Mouse (Mus musculus): ENCODE measurements around the gene Gm5741.
"Not testable (repeated sequence)": the region's sequence is repeated elsewhere in the genome, so short reads cannot be mapped to it uniquely, and the experiment has no call there.

The Gm5741 gene

DNA sequence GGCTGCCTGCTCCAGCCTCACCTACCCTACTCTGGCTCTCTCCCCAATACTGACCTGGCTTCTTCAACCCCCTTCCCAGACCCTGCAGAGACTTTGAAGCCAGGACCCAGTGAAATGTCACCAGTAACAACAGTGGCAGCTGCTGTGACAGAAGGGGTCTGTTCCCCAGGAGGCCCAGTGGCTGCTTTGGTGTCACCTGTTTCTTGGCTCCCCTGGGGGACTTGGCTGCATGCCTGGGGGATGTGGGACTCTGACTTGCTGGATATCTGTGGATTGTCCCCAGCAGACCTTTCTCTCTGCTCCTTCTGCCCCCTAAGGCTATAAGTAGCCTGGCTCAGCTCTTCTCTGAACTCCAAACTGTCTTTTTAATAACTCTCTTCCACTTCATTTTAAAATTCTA, at the start of gene Gm5741:
Gene Gm5741 (minus strand): TSS at position 1 of the 400 bp plus-strand sequence.
- no peak for DNase-seq

DNA sequence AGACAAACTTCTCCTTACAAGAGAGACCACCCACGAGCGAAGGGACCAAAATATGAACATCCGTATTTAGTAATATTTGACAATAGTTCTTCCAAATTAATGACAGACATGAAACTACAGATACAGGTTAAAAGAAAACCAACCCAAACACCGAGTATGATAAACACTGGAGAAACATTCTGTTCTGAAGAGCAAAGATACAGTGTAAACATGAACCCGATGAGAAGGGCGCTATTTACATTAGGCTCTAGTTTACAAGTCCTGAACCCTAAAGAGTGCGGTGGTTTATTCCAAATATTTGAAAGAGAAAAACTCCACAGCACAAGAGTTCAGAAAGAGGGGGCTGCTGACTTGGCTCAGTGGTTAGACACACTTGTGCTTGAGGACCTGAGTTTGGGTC, 49.2 kb upstream of the Gm5741 start:
- DNase-seq = no peak

DNA sequence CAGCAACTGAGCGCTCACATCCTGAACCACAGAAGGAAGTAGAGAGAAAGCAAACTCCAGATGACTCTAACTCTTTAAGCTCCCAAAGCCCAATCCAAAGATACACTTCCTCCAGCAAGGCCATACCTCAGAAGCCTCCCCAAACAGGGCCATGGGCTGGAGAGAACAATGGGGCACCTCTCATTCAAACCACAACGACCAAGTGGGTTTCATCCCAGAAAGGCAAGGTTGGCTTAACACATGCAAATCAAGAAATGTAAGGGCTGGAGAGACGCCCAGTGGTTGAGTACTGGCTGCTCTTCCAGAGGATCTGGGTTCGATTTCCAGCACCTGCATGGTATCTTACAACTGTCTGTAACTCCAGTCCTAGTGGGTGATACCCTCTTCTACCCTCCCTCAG, 47.7 kb upstream of the Gm5741 start:
- DNase-seq = no peak

DNA sequence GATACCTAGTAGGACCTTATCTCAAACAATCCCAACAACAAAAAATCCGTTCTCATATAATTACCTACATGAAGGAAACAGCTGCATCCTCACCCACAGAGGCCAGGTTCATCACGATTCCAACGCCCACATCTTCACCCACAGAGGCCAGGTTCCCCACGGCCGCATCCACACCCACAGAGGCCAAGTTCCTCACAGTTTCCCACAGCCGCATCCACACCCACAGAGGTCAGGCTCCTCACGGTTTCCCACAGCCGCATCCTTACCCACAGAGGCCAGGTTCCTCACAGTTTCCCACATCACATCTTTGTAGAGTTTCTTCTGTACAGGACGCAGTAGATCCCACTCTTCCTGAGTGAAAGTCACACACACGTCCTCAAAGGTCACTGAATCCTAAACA, 45.5 kb upstream of the Gm5741 start:
- DNase-seq = no peak

DNA sequence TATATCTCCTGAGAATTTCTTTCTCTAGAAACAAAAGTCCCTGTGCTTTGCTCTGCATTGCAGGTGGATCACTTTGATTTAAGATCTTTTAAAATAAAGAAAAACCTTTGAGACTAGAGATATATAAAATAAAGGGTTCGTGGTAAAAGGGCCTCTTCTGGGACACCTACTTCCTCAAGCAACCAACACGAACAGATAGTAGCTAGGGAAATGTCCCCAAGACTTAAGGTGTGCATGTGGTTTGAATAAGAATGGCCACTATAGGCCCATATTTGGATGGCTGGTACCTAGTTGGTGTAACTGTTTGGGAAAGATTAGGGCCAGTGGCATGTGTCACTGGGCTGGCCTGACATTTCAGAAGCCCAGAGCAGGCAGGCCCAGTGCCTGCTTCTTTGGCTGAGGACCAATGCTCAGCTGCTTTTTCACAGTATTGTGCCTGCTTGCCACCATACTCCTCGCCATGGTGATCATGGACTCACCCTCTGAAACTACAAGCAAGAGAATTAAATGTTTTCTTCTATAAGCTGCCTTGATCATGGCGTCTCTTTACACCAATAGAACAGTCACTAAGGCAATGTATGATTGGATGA, 32.4 kb upstream of the Gm5741 start:
- DNase-seq = no peak

DNA sequence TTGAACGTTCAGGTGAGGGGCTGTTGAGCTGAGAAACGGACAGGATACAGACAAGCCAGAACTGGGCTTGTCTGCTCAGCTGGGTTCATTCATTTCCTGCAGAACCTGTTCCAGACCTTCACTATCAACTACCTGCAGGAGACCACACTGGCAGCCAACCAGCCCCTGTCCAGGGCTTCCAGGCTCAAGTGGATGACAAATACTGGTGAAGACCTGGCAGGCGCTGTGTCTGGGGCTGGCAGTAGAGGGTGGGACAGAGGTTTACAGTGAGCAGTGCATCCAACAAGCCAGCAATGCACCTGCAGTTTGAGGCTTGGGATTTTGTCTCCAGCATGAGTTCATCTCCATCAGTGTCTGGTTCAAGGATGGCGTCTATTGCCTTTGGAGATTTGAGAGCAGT, 29.1 kb upstream of the Gm5741 start:
- no peak for DNase-seq

DNA sequence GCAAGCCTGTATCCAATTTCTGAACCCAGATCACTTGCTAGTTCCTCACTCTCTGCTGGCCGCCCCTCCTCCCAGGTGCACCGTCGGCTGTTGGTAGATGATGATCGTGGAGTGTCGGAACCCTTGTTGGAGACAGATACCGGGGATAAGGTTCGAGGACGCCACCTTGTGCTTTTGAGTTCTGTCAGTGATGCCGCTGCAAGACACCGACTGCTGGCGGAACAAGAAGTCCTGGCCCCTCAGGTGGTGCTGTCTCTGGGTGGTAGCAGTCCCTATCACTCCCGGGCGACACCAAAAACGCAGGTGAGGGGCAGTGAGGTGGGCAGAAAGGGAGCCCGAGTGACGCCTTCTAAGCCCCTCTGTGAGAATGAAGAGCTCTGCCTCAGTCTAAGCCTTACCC, 28.4 kb upstream of the Gm5741 start:
- DNase-seq = no peak

DNA sequence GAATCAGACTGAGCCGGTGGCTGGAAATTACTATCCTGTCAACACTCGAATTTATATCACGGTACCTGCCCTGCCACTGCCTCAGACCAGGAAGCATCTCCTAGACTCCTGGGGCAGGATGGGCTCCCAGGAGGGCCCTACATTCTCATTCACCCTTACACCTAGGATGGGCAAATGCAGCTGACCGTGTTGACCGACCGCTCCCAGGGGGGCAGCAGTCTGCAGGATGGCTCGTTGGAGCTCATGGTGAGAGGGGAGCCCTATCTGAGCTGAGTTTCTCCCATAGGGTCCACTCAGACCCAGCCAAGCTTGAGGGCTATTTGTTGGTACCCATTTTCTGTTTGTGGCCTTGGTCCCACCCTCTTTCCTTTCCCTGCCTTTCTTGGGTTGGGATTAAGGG, 27.8 kb upstream of the Gm5741 start:
- no peak for DNase-seq

DNA sequence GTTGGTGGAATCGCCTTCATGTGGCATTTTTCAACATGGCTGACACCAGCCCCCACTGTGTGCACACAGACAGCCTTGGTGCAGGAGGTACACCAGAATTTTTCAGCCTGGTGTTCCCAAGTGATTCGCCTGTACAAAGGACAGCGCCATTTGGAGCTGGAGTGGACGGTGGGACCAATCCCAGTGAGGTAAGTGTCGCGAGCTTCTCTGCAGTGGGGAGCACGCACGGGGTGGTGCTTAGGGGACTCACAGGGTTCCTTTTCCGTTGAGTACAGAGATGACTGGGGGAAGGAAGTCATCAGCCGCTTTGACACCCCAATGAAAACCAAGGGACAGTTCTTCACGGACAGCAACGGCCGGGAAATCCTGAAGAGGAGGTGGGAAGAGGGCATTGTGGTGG, 27.3 kb upstream of the Gm5741 start:
- no peak for DNase-seq

DNA sequence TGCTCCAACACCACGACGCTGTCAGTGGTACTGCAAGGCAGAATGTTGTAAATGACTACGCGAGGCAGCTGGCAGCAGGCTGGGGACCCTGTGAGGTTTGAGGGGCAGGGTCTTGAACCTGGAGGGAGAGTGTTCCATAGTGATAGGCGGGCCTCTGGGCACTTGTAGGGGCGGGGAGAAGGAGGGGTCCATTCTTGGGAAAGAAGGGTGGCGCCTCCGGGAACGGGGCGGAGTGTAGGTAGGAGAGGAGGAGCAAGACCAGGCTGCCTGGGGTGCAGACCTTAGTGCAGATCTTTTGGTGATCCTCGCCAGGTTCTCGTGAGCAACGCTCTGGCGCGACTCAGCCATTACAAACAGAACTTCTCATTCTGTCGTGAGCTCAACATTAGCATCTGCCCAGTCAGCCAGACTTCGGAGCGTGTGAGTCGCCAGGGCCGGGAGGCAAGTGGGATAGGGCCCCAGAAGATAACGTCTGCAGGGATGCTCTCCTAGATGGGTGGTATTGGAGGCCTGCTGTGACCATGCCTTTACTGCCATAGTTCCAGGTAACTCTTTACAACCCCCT, 23.8 kb upstream of the Gm5741 start:
- no peak for DNase-seq

DNA sequence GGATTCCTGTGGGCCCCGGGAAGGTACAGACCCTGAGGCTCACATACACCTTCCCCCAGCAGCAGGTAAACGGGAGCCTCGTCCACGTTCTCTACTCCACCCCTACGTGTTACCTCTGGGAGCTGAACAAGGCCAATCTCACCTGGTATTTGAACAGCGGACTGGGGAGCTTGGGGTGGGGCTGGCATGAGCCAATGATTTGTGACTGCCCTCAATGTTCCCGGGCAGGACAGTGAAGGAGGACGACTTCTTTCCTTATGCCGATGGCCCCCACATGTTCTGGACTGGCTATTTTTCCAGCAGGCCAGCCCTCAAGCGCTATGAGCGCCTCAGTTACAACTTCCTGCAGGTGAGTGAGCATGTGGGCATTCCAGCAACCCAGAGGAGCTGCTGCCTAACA, 23.1 kb upstream of the Gm5741 start:
- no peak for DNase-seq

DNA sequence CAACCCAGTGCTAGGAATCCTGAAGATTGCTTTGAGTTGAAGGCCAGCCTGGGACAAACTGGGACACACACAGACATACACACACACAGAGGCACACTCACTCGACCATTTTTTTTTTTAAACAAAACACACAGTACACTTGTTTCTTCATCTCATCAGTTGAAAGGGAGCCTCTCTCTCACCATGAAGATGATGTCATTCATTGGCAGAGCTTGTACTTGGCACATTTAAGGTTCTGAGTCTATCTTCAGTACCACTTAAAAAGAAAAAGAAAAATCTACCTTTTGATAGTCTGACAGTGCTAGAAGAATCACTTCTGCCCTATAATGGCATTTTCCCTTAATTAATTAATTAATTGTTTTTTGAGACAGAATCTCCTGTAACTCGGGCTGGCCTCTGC, 21.0 kb upstream of the Gm5741 start:
- no peak for DNase-seq

DNA sequence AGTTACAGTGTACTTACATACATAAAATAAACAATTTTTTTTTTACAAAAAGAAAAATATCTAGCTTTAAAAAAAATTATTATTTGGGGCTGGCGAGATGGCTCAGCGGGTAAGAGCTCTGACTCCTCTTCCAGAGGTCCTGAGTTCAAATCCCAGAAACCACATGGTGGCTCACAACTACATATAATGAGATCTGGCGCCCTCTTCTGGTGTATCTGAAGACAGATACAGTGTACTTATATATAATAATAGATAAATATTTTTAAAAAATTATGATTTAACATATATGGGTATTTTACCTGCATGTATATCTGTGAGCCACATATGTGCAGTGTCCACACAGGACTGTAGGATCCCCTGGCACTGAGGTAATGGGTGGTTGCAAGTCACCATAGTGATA, 18.5 kb upstream of the Gm5741 start:
- no peak for DNase-seq

DNA sequence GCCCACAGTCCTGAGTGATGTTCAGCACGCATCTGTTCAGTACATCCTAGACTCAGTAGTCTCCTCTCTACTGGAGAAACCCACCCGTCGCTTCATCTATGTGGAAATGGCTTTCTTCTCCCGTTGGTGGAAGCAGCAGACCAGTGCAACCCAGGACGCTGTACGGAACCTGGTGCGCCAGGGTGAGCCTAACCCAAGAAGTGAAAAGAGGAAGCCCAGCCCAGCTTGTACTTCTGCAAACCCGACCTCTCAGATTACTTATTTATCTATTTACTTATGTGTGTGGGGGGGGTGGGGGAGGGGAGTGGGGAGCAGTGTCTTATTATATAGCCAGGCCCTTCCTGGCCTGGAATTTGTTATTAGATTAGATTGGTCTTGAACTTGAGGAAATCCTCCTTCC, 16.9 kb upstream of the Gm5741 start:
- DNase-seq = no peak

DNA sequence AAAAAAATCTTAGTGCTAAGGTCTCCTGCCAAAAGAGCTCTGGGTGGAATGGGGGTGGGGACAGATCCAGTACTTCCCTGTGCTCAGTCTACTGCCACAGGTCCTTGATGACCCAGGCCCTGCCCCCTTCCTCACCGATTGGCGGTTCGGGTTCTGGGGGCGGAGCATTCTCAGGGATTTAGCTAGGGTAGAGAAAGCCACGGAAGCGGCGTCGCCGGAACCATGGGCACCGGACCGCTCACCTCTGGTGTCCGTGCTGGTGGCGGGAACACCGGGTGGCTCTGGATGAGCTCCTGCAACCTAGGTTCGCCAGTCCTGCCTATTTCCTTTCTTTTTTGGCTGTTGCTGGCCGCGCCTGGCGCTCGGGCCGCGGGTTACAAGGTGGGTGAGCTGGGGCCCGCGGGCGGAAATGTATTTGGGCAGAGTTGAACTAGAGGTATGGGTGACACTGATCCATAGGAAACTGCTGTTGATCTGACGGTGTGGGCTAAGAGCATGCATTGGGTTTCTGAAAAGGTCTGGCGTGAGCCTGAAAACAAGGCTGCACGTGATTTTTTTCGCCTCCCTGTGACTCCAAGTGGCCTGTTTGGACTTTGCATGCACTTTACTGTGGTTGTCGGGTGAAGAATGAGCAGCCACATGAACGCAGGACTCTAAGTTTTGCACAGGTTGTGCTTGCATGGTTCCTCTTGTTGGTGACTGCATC, 15.5 kb upstream of the Gm5741 start, which contains the start of gene Man2b1:
Gene Man2b1 (plus strand): TSS at position 163 of the 706 bp plus-strand sequence.
- peak; percentile 88 for DNase-seq

DNA sequence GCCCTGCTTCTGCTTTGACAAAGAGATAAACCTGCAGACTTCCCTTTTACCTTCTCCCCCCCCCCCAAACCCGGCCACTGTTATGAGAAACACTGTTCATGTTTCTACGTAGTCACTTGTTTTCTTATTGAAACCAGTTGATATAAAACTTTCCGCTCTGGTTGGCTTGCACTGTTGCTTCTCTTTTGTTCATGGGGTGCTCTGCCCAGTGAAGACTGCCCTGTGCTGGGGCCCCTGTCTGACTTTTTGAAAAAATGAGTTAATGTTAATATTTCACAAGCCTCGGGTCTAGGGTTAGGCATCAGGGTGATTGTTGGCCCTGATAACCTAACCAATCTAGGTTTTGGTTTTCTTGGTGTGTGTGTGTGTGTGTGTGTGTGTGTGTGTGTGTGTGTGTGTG, 14.4 kb upstream of the Gm5741 start:
- DNase-seq = not testable (repeated sequence)

DNA sequence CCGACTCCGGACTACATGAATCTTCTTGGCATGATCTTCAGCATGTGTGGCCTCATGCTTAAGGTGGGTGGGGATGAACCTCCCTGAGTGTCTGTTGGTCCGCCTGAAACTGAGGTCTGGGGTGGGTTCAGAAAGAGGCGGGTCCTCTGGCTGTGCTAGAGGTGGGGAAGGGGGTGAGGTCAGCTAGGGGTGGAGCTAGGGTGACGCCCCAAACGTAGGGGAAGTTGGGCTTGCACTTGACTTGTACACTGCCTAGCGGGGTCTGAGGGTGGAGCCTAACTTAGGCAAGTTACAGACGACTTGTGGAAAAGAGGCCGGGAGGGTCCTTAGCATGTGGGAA, 13.4 kb upstream of the Gm5741 start, which contains the start of gene Wdr83:
Gene Wdr83 (minus strand): TSS at position 91 of the 340 bp plus-strand sequence.
- DNase-seq = no peak

DNA sequence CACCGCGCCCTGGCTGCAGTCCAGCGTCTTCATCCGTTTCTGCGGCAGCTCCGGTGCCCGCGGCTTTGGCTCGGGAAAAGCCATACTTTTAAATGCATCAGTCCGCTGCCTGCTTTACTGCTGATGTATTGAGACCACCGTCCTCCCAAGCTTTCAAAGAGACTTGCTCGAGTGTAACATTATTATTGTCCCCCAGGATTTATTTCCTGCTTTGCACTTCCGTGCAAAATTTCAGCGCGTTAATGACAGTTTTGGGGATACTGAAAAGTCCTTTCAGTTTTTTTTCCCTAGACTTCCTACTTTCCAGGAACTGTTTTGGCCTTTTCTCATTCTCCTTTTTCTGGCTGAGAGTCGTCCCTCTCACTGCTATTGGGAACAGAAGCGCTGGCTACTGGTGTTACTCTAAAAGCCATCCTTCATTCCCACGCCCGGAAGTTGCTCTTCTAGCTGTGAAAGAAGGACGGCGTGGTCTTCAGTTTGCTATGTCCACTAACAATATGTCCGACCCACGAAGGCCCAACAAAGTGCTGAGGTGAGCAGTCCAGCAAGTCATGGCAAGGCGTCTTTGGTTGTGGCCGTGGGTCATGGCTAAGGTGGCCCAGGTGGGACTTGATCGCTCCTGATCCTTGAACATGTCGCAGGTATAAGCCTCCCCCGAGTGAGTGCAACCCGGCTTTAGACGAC, 12.9 kb upstream of the Gm5741 start, which contains the start of gene Wdr83os:
Gene Wdr83os (plus strand): TSS at position 209 of the 684 bp plus-strand sequence.
- DNase-seq = peak; percentile 74

DNA sequence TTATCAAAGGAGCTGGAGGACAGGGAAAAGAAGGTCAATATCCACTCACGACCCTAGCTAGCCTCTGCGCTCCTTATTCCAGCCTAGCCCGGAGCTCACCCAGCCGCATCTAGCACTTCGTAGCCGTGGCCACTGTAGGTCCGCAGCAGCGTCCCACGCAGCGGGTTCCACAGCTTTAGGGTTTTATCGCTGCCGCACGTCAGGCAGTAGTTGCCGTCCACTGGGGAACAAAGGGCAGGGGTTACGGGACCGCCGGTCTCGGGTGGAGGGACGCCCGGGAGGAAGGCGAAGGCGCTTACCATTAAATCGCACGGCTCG, 12.4 kb upstream of the Gm5741 start:
- no peak for DNase-seq

DNA sequence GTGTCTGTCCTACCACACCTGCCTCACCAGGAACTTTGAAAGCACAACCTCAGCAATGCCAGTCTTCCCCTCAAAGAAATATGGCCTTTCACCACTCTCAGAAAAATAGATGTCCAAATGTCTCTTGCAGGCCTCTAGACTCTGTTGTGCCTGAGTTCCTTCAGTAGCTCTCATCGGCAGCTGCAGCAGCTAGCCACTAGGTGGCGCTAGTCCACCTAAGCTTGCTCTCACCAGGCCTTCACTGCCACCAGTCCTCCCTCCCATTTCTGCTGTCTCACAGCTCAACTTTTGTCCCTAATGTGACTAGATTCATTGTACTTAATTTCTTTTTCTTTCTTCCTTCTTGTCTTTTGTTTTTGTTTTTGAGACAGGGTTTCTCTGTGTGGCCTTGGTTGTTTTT, 9.2 kb upstream of the Gm5741 start:
- DNase-seq = peak; percentile 83

DNA sequence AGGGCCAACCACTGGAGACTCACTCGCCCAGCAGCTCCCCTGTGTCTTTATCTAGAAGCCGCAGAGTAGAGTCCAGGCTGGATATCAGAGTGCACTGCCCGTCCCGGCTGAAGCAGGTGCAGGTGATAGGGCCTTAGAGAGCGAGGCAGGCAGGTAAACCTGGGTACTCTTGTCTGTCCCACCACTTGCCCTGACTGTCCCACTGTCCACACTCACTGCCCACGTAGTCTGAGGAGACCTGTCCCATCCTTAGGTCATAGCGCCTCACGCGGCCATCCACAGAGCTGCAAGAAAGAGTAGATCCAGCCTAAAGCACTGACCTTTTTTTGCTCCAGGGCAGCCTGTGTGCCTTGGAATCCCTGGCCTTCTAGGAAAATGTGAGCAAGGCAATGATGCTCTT, 8.2 kb upstream of the Gm5741 start:
- DNase-seq = peak; percentile 58

DNA sequence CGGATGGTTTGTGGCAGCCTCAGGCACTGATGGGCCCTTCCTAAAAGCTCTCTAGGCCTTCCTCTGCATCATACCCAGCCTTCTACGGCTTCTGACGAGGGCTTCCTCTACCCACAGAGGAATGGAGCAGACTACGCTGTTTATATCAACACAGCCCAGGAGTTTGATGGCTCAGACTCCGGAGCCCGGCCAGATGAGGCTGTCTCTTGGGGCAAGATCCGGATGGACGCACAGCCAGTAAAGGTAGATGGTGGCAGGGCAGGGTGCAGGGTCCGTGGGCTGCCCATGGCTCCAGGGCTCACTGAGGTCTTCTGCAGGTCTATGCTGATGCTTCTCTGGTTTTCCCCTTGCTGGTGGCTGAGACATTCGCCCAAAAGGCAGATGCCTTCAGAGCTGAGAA, 6.8 kb upstream of the Gm5741 start:
- peak; percentile 23 for DNase-seq

DNA sequence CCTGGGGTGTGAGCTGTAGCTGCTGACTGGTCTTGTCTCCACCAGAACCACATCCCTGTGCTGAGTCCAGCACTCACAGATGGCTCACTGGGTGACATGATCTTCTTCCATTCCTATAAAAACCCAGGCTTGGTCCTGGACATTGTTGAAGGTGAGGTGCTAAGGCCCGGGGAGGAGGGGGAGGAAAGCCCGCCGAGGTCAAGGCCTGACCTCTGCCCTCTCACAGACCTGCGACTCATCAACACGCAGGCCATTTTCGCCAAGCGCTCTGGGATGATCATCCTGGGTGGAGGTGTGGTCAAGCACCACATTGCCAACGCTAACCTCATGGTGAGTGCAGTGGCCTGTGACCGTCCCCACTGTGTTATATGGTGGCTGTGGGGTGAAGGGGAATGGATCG, 6.4 kb upstream of the Gm5741 start:
- DNase-seq = peak; percentile 40

DNA sequence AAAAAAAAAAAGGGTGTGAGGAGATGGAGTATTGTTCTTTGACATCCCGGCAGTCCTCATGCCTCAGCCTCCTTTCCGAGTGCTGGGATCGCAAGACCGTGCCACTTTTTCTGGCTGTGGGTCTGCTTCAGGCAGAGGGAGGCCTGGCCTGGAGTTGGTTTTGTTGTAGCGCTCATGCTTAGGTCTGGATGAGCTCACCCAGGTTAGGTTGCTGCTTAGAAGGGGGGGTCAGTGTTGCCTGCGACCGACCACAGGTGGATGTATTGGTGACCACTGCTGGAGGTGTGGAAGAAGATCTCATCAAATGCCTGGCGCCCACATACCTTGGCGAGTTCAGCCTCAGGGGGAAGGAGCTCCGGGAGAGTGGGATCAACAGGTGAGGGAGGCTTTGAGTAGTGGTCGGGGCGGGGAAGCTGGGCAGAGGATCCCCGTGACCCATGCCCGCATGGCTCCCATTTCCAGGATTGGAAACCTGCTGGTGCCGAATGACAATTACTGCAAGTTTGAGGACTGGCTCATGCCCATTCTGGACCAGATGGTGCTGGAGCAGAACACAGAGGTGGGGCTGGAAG, 5.3 kb upstream of the Gm5741 start:
- peak; percentile 49 for DNase-seq

Data from cerebellum, adult 9-10 months (tissue).